Mouse (Mus musculus) stomach, embryonic 14.5 days (tissue): Measurements from ENCODE around the gene Prkacb. TPM values are rescaled to one million over a fixed set of nuclear protein-coding genes. Genes with fewer than 3 reads are reported as not detected.
"Not testable (repeated sequence)": the region's sequence is repeated elsewhere in the genome, so short reads cannot be mapped to it uniquely, and the experiment has no call there.

Source experiments
- ATAC-seq: fragments of 200-750 bp; cut with Nextera tagmentation; 2 replicates; pipeline ENCODE4 v1.8.0; 2017; ENCODE audit warnings: low read depth, moderate TSS enrichment; ENCODE audit not compliant: insufficient number of reproducible peaks, insufficient read depth, low FRiP score
- H3K27ac ChIP-seq: fragments of 300-500 bp; sonication (generic); 2 replicates; pipeline ENCODE4 v1.5.1; 2014; ENCODE audit warnings: mild to moderate bottlenecking, low read length, moderate library complexity, mixed read lengths
- H3K27me3 ChIP-seq: fragments of 300-500 bp; sonication (generic); 2 replicates; pipeline ENCODE4 v1.6.1; 2014; ENCODE audit warnings: low read length, control low read depth, mixed read lengths; ENCODE audit not compliant: control insufficient read depth, insufficient read depth
- H3K36me3 ChIP-seq: fragments of 300-500 bp; sonication (generic); 2 replicates; pipeline ENCODE4 v1.6.1; 2014; ENCODE audit warnings: mild to moderate bottlenecking, control low read depth, low read length, moderate library complexity, mixed read lengths; ENCODE audit not compliant: control insufficient read depth, insufficient read depth
- H3K4me1 ChIP-seq: fragments of 300-500 bp; sonication (generic); 2 replicates; pipeline ENCODE4 v1.6.1; 2014; ENCODE audit warnings: low read length, control low read depth, mixed read lengths; ENCODE audit not compliant: control insufficient read depth, insufficient read depth
- H3K4me2 ChIP-seq: fragments of 300-500 bp; sonication (generic); replicated peaks from 2 replicates; pipeline ENCODE4 v1.6.1; 2014; ENCODE audit warnings: low read depth, low read length, control low read depth
- H3K4me3 ChIP-seq: fragments of 300-500 bp; sonication (generic); 2 replicates; pipeline ENCODE4 v1.5.1; 2014; ENCODE audit warnings: low read depth, low read length, control low read depth
- H3K9ac ChIP-seq: fragments of 300-500 bp; sonication (generic); replicated peaks from 2 replicates; pipeline ENCODE4 v1.6.1; 2014; ENCODE audit warnings: low read depth, mild to moderate bottlenecking, control low read depth, low read length, moderate library complexity, mixed read lengths
- H3K9me3 ChIP-seq: fragments of 300-500 bp; sonication (generic); 2 replicates; pipeline ENCODE4 v1.6.1; 2016; ENCODE audit warnings: low read depth, low read length, control low read depth; ENCODE audit not compliant: control insufficient read depth
- WGBS: fragments of 180-500 bp; shearing (Covaris S2); extraction: QIAGEN DNeasy Blood & Tissue Kit; methylation state at CpG from one replicate; pipeline ENCODE4 v1.1.7; 2014; 5-methylcytosine and 5-hydroxymethylcytosine counted together
- polyA plus RNA-seq: library from polyadenylated mRNA; unstranded; fragments of >200 nt; fragmentation: Nextera tagmentation; extraction: Ambion mirVana; gene quantifications from 2 replicates; pipeline ENCODE4 v1.2.1, GENCODE M21; 2014

Prkacb gene
- polyA plus RNA-seq, 1 experiment from 2014 or later: 68.4 TPM

DNA sequence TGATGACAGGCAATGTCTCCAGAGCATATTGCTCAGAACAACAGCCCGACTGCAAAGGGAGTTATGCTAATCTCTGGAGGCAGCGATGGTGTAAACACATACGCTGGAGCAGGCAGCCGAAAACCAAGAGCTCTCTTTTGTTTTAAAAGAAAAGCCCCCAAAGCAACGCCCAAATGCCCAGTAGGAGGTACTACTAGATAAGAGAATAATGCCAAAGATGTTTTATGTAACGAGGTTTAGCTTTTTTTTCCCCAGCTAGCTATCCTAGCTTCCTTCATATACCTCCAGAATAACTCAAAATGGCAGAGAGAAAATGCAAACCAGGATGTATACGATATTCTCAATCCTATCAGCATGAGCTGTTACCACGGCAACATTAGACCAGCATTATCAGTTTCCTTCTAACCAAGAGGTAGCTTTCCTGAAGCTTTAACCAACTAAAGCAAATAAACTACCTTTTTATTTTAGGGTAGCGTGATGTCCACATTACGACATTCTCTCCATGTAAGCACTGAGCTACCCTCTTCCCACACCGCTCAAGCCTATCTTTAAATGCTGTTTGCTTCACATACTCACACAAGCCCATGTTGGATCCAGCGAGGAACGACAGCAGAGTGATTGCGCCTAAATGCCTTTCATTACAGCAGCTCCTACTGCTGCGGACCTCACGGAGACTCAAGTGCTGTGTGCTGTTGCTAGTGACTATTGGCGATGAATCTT is 42.7 kb downstream of the Prkacb start:
- Histone ChIP-seq H3K36me3 (no peaks in the 10 kb centered on the region), H3K9me3 (no peaks in the 10 kb centered on the region), H3K27me3 (no peaks in the 10 kb centered on the region), H3K4me2 (peak overlapping the region; percentile 35), H3K4me3 (peak overlapping the region; percentile 7; the same call in 1 of the 2 replicates), H3K9ac (no peak overlapping the region), H3K27ac (0 out of 2 replicates have a peak overlapping the region, but pooled peaks have one; percentile 3), H3K4me1 (peaks cover 10% of the 10 kb centered on the region; the same call in 1 of the 2 replicates)
- WGBS: 21% methylated on average over 17 of the region's 17 CpGs
- ATAC-seq: no peak

- Histone ChIP-seq H3K27me3 (no peaks in the 10 kb centered on the region), H3K4me1 (peaks cover 10% of the 10 kb centered on the region; the same call in 1 of the 2 replicates), H3K9me3 (no peaks in the 10 kb centered on the region), H3K9ac (no peak overlapping the region), H3K4me2 (peak overlapping the region; percentile 35), H3K27ac (no peak overlapping the region), H3K4me3 (0 out of 2 replicates have a peak overlapping the region, but pooled peaks have one; percentile 7), H3K36me3 (no peaks in the 10 kb centered on the region)
- ATAC-seq: no peak
- 41% methylated on average over 2 of the region's 2 CpGs for WGBS
Observed at GRCm38 (mm10) chr3:146769569-146769939, 43.2 kb downstream of the Prkacb start.

GRCm38 (mm10) chr3:146768921-146769320 is 43.9 kb downstream of the Prkacb start:
- no peak overlapping the region for H3K9ac ChIP-seq
- no peaks in the 10 kb centered on the region for H3K36me3 ChIP-seq
- no peak for ATAC-seq
- WGBS: 72% methylated on average over 3 of the region's 3 CpGs
- no peak overlapping the region for H3K4me3 ChIP-seq
- H3K27ac ChIP-seq: no peak overlapping the region
- peaks cover 10% of the 10 kb centered on the region; the same call in 1 of the 2 replicates for H3K4me1 ChIP-seq
- no peaks in the 10 kb centered on the region for H3K9me3 ChIP-seq
- H3K27me3 ChIP-seq: no peaks in the 10 kb centered on the region
- H3K4me2 ChIP-seq: no peak overlapping the region

DNA sequence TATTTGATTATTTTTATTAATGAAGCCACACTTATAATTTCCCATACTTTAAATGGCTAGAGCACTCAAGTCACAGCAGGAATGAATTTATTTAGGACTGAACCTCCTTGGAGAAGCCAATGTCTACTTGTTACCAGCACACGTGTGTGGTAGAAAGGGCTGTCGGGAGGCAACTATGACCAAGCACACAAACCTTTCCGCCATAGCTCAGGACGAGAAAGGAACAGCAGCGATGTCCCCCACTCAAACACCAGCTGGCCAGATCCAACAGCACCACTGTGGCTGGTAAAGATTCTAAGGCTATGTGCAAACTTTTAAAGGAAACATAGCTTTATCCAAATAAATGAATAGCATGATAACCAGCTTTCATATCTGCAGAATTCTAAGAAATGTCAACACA is 44.4 kb downstream of the Prkacb start:
- Histone ChIP-seq H3K27ac (no peak overlapping the region), H3K9me3 (no peaks in the 10 kb centered on the region), H3K9ac (no peak overlapping the region), H3K4me3 (no peak overlapping the region), H3K36me3 (no peaks in the 10 kb centered on the region), H3K4me2 (no peak overlapping the region), H3K4me1 (peaks cover 10% of the 10 kb centered on the region; the same call in 1 of the 2 replicates), H3K27me3 (no peaks in the 10 kb centered on the region)
- no peak for ATAC-seq
- WGBS: 87% methylated on average over 5 of the region's 5 CpGs

DNA sequence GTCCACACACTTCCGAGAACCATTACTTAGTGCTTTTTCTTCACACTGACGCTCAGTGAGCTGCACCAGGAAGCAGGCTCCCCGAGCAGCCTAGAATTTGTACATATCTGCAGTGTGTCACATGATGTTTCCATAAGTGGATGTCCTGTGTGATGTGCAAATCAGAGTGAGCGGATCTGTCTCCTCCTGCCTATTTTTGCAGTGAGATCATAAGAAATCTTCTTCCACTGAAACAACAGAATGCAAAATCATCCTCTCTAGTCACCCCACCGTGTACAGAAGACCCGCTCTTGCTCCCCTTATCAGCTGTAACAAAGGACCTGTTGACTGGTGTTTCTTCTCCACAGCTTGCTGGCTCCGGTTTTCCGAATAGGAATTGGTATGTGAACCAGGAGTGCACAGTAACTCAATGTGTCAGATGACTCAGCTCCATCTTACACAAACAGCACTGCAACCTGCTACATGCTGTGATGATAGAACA is 46.0 kb downstream of the Prkacb start:
- H3K9ac ChIP-seq: no peak overlapping the region
- no peak for ATAC-seq
- no peaks in the 10 kb centered on the region for H3K27me3 ChIP-seq
- H3K4me2 ChIP-seq: no peak overlapping the region
- H3K4me3 ChIP-seq: no peak overlapping the region
- no peaks in the 10 kb centered on the region for H3K9me3 ChIP-seq
- no peaks in the 10 kb centered on the region for H3K36me3 ChIP-seq
- WGBS: 60% methylated on average over 8 of the region's 8 CpGs
- H3K27ac ChIP-seq: no peak overlapping the region
- H3K4me1 ChIP-seq: peaks cover 10% of the 10 kb centered on the region; the same call in 1 of the 2 replicates

DNA sequence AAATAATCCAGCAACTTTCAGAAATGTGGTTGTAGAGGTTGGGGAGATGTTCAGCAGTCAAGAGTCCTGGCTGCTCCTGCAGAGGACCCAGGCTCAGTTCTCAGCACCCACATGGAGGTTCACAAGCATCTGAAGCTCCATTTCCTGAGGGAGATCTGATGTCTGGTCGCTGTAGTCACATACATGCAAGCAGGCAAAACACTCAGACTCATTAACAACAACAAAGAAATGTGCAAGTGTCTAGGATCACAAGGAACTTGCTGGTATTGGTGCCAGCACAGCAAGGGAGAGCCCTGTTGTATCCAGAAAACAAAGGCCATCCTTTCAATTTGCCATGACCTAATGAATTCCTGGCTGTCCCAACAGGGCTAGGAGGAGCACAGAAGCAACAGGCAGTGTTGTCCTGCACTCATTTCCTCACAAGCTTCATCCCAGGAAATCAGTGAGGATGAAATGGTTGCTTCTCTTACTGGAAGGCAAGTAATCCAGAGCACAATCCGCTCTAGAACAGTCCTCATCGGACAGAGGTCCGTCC is 46.7 kb downstream of the Prkacb start:
- Histone ChIP-seq H3K4me3 (no peak overlapping the region), H3K4me1 (peaks cover 10% of the 10 kb centered on the region; the same call in 1 of the 2 replicates), H3K4me2 (no peak overlapping the region), H3K9ac (no peak overlapping the region), H3K36me3 (no peaks in the 10 kb centered on the region), H3K27me3 (no peaks in the 10 kb centered on the region), H3K27ac (no peak overlapping the region), H3K9me3 (no peaks in the 10 kb centered on the region)
- ATAC-seq: no peak
- 96% methylated on average over 4 of the region's 4 CpGs for WGBS

DNA sequence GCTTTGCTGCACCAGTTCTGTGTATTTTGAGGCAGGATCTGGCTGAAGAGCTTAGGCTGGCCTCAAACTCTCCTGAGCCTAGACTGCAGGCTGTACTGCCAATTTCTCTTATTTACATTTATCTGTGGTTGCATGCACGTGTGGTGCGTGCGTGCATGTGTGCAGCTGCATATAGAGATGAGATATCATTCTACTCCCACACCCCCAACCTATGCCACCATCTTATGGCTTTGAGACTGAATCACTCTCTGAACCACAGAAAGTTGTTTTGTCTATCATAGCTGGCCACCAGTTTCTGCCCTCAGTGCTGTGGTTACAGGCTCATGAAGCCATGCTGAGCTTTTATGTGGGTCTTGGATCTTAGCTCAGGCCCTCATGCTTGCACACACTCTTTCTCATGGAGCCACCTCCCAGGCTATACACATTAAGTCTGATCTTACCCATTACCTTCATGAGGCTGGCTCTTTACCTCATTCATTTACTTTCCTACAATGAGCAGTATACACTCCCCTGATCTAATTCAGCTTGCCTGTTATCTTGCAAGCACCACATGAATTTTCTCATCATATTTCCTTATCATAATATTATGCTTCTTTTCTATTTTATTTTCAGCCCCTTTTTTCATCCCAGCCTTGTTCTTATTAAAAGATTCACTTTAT is 47.8 kb downstream of the Prkacb start:
- no peak overlapping the region for H3K4me2 ChIP-seq
- no peak overlapping the region for H3K27ac ChIP-seq
- ATAC-seq: no peak; the same call in 1 of the 2 replicates
- H3K9me3 ChIP-seq: no peaks in the 10 kb centered on the region
- H3K36me3 ChIP-seq: no peaks in the 10 kb centered on the region
- no peak overlapping the region for H3K9ac ChIP-seq
- no peaks in the 10 kb centered on the region for H3K27me3 ChIP-seq
- no peak overlapping the region for H3K4me3 ChIP-seq
- WGBS: 81% methylated on average over 3 of the region's 3 CpGs
- H3K4me1 ChIP-seq: peaks cover 2% of the 10 kb centered on the region; the same call in 1 of the 2 replicates

DNA sequence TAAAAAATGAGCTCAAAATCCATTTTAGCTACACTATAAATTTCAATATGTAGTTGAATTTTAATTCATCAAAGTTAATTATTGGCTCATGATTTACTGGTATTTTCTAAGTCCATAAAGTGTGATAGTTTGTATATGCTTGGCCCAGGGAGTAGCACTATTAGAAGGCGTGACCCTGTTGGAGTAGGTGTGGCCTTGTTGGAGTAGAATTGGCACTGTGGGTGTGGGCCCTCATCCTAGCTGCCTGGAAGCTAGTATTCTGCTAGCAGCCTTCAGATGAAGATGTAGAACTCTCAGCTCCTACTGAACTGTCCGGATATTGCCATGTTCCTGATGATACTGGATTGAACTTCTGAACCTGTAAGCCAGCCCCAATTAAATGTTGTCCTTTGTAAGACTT is 49.7 kb downstream of the Prkacb start:
- not testable (repeated sequence) for H3K4me3 ChIP-seq, H3K27ac ChIP-seq, H3K9ac ChIP-seq, ATAC-seq, H3K9me3 ChIP-seq, H3K4me1 ChIP-seq, H3K27me3 ChIP-seq, H3K36me3 ChIP-seq, H3K4me2 ChIP-seq
- WGBS: 91% methylated on average over 2 of the region's 2 CpGs
